Mouse (Mus musculus) monocyte, adult 5-6 weeks (primary cell): ENCODE results near the gene Taf1a. TPM values are rescaled to one million over a fixed set of nuclear protein-coding genes. Genes with fewer than 3 reads are reported as not detected.
A peak's percentile ranks its signal among the peaks of the same experiment; 100 is the strongest.
"Not testable (repeated sequence)": the region's sequence is repeated elsewhere in the genome, so short reads cannot be mapped to it uniquely, and the experiment has no call there.

Experiments used
- ATAC-seq: fragments of 153-309, 156-312 bp; replicated peaks from 2 replicates; pipeline ENCODE4 v1.8.0; 2017; ENCODE audit warnings: mild to moderate bottlenecking; ENCODE audit not compliant: low TSS enrichment, insufficient number of reproducible peaks, severe bottlenecking, poor library complexity, low FRiP score
- total RNA-seq: library from RNA; stranded (forward); fragments of 200-1000, 200-491, 200-594 nt; gene quantifications from 3 replicates; pipeline ENCODE4 v1.2.3, GENCODE M21; 2017

Taf1a gene
- 10.9 to 33.3 TPM (median 14.9 TPM) in 3 replicates for total RNA-seq

DNA sequence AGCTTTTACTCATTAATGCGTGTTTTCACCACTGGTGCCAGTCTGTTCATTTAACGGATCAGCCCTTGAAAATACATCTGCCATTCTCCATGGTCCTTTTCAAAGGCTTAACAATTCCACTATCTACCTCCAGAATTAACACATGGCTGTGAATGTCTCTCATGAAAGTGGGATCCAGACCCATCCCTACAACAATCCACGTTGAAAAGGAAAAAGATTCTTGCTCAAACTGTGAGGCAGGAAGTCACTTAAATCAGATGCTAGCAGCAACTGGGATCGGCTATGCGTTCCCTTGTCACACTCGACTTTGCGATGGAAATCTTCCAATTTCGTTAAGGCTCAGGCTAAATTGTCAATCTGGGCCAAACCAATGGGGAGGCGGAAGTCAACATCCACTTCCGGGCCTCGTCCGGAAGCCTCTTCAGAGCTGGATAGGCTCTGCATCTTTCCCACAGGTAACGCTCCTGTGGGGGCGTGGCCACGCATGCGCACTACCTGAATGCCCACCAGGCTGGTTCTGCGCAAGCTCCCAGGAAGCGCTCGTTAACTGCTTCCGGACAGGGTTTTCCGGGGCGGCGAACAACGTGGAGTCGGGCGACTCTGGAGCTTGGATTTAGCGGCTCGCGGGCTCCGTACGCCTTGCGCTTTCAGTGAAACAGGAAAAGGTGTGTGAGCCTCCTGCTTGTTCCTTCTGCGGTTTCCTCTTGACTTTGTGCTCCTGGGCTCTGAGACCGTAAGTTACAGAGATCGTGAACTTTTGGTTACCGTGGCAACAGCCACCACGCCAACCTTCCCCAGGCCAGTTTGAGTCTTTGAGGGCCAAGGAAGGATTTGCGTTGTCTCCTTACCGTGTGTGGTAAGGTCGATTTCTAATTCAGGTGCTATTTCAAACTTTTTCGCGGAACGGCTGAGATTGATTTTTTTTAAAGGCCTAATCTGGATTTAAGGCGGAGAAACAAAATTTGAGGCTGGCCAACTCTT lies at the start of gene Taf1a:
Taf1a (plus strand) TSS at position 556 of the 981 bp plus-strand sequence.
- ATAC-seq = peak; percentile 97

DNA sequence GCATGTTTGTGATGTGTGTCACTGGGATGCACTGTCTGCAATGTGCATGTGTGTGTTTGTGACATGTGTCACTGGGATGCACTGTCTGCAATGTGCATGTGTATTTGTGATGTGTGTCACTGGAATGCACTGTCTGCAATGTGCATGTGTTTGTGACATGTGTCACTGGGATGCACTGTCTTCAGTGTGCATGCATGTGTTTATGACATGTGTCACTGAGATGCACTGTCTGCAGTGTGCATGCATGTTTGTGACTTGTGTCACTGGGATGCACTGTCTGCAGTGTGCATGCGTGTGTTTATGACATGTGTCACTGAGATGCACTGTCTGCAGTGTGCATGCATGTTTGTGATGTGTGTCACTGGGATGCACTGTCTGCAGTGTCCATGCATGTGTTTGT lies 45.9 kb upstream of the Taf1a start:
- not testable (repeated sequence) for ATAC-seq

DNA sequence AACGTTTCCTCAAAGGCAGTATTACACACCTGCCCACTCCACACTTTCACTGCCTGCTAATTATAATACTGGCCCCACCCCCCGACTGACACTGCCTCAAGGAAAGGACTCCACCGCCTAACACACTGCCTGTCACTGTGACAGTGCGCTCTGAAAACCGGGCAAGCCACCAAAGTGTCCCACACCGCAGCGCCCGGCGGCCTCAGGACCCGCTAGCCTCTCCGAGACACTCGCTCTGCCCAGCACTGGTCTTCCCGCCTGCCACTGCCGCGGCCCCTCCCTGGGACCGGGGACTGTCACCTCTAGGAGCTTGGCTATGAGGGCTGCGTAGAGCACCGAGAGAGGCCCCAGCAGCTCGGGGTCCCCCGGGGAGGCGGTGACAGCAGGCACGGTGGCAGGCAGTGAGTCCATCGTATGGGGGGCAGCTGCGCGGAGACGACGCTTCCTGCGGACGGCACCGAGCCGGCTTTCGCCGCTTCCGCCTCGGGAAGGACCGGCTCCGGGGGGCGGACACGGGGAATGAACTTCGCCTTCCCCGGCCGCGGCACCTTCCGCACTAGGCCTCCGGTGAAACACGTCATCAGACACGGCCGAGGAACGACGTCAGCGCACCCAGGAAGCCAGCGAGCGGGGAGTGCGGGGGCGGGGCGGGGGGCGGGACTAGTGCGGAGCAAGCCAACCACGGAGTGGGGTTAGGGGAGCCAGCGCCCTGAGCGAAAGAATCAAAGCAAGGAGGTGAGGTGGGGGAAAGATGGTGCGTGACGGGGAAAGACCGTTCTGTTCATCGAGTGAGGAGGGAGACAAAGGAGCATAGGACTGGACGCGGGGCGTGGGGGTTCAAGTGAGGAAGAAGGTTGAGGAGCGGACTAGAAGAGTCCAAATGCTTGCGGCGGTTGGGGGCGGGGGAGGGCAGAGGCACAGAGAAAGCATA lies 43.6 kb upstream of the Taf1a start:
- ATAC-seq = peak; percentile 69

DNA sequence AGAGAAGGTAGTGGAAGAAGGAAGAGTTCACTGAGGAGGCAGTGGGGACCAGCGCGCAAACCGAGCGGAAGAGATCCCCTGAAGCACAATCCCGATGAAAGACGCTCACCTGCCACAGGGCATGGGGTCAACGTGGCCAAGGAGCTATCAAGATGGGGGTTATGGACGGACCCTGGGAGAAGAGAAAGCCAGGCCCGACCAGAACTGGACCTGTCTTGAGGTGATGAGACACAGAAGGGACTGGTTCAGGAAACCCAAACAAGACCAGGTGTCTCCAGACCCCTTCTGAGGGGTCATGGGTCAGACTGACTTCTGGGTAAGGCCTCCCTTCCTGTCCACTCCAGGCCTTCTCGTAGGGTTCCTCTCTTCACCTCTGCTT lies 43.0 kb upstream of the Taf1a start:
- no peak for ATAC-seq

DNA sequence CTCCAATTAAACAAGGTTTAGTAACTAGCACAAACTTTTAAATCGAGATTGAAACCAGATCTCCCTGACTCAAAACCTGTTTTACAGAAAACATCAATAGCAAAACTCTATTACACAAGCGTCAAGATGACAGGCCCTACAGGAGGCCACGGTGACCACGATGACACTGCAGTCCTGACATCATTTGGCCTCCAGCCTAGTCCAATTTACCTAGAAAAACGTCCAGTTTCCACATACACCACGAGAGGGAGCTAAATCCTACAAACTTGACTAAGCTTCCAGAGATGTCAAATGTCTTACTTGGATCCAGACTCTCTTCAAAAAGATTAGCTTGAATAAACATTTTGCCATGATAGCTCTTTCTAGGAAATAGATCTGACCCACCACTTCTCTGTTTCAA lies 38.9 kb upstream of the Taf1a start:
- peak; percentile 84 for ATAC-seq

DNA sequence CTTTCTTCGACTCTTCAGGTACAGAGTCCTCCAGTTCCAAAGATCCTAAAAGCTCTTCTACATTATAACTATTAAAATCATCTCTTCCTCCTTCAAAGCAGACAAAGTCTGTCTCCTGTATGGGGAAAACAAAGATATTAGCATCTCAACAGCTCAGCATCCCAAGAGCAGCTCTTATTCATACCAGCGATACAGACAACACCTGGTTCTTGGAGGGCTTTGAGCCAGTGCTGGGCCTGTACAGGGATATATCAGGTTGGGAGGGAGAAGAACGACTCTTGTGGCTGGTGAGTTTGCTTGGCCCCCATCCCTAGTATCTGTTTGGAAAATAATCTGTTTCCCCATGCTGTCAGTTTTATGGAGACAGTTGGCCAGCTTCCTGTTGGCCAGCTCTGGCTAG lies 29.9 kb upstream of the Taf1a start:
- ATAC-seq = no peak

DNA sequence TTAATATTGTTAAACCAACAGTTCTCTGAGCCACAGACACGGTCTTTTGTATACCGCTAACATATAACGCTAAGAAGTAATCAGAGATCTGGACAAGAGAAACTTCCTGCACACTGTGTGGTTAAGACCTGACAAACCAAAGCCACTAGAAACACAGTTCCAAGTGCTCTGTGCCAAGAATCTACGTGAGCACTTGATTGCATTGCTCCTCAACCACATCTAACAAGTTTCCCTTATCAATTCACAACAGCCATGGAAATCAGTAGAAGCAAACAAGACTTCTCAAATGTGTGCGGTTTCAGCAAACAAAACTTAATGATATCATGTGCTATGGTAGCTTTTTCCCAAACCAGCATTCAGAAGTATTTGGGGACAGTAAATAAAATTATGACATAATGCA lies 26.5 kb upstream of the Taf1a start:
- ATAC-seq = no peak

DNA sequence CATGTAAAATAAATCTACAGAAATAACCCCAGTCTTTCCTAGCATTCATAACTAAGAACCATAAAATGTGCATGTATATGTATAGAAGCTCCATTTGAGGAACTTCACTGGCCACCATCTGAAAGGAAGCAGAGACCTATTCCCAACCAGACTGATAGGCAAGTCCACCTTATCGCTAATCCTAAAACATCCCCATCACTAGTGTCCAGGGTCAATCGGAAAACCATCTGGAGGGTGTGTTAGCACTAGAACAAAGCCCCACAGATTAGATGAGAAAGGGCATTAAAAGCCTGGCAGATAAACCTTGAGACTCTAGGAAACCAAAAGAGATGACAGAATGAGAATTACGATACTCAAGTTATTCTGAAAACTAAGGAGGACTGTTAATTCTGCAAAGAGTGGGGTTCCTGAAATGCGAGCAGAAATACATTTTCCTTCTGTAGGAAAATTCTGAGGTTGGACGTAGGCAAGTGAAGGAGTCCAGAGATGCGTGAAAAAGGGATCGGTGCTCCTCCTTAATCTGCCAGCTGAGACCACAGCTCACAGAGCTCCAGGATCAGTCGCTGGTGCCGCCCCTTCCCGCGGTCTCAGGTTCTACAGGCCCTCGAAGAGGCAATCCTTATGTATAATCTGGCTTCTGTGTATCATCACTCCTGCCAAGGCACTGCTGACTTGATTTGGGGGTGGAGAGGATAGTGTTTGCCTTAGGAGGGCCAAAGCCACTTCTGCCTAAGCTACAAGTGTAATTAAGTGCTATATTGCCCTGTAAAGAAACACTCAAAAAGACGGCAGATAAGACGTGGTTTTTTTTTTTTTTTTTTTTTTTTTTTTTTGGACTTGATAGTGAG lies 25.8 kb upstream of the Taf1a start:
- ATAC-seq = no peak

DNA sequence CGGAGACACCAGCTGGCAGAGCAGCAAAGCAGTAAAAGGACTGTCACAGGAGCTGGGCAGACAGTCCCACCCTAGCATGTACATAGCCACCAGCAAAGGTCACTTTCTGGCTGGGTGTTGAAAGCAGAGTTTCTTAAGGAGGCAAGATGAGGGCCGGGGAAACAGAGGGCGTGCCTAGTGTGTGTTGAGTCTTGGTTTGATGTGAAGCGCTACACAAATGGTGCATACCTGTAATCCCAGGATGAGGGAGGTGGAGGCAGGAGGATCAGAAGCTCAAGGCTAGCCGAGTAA lies 25.3 kb upstream of the Taf1a start:
- no peak for ATAC-seq

DNA sequence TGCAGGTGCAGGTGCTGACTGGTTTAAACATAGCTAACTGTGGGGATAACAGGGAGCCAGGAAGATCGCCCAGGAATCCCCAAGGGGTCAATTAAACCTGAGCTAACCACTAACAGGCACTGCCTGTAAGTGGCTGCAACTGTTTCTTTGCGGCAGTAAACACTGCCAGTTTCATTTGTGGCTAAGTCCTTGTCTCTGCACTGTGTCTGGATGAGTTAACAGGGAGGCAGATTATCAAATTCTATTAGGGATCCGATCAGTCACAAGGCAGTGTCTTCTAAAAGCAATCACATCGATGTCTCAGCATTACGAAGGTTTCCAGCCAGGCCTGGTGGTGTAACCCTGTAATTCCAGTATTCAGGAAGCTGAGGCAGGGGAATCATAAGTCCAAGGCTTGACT lies 22.4 kb upstream of the Taf1a start:
- ATAC-seq = no peak

DNA sequence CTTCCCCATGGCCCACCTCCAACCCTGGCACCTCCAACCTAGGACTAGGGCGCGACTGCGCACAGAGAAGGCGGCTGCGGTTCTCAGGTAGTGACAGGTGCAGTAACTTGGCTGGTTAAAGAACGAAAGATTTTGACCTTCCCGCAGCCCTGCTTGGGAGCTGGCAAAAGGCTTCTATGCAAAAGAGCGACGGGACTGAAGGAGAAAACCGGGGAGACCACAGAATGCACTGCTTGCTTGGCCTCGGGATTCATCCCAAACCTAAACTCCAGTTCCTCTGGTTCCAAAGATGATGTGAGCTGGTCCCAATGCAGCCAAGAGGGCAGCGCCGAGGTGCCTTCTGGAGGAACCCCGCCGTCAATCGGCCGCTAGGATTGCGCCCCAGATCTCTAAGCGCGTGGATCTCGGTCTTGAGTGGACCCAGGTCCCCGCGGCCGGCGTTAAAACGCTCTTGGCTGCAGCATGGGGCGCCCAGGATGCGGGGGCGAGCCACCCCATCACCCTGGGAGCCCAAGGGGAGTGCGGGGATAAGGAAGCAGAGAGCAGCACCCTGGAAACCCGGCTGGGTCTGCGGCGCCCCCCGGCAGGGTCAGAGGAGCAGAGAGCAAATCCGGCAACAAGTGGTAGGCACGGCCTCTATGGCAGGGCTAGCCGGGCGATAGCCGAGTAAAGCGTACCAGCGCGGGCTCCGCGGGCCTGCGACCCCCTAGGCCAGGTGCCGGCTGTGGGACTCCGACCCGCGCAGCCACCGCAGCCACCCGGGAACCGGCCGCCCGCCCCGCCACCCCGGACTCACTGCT lies 20.0 kb upstream of the Taf1a start:
- no peak; the same call in 1 of the 2 replicates for ATAC-seq

DNA sequence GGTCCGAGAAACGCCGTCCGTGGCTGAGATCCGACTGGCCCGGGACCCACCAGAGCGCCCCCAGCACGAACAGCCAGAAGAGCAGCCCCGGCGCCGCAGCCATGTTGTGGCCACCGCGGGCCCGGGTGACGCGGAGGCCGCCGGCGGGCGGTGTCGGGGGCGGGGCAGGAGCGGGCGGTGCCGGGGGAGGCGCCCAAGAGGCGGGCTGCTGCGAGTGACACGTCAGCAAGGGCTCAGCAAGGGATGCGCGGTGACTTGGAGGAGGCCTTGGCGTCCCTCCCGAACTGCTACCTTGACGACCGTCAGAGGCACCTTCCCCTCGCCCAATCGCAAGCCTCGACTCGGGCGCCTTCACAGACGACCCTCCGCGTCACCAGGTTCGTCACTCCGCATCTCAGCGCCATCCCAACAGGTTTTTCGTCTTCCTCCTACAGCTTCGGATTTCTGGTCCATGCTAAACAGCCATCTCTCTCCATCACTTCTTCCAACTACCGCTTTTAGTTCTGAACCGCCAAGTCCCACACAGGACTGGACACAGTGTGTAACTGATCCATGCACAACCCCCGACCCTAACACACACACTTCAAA lies 19.3 kb upstream of the Taf1a start, which contains the start of gene Mia3:
Mia3 (minus strand) TSS at position 127 of the 588 bp plus-strand sequence.
- peak; percentile 97 for ATAC-seq

DNA sequence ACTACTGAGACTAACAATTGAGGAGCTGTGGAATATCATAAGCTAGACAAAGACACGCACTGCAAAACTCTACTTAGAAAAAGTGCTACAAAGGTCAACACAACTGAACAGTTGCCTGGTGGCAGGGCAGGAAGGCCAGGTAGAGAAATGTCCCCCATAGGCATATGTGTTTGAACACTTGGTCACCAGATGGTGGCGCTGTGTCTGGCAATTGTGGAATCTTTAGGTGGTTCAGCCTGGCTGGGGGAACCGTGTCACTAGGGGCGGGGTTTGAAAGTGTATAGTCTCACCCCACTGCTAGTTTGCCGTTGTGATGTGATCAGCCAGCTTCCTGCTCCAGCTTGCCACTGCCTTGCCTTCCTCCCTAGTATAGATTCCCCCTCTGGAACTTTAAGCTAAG lies 14.1 kb upstream of the Taf1a start:
- no peak for ATAC-seq

DNA sequence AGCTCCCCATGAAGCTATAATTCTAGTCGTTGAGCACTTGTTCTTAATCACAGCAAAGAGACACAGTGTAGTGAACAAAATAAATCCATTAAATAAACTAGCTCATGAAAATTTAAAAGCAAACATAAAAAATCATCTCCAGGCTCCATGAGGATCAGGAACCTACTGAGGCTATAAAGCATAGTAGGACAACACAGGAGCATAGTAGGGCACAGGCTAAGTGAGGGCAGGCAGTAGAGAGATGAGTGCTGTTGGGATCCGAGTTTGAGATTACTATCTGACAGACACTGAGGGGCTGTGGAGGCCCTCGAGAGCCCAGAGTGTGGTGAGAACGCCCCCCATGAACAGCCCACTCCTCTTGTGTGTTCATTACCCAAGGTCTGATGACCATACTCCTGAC lies 11.7 kb upstream of the Taf1a start:
- ATAC-seq = no peak

DNA sequence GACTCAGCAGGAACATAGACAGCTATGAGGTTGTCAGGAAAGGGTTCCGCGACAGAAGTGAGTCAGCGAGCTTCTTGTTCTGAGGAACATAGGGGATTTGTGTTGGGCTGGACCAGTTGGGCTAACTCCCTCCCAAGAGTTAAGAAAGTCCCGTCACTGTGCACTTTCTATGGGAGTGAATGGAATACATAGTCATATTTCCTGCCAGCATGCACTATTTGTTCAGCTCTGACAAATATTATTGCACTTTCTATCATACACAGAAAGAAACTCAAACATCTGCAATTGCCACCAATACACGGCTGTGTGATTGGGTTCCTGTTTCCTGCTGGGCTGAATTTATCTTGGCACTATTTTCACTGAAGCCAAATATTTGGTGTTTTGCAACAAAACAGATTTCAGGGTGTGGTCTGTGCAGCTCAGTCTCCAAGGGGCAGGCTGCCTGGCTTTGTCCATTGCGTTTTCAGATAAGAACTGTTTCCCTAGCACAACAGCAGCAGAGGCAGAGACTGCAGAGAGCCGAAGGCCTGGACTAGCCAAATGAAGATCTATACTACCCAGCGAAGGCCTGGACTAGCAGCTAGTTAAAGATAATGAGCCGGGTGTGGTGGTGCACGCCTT lies 10.3 kb upstream of the Taf1a start:
- no peak for ATAC-seq

DNA sequence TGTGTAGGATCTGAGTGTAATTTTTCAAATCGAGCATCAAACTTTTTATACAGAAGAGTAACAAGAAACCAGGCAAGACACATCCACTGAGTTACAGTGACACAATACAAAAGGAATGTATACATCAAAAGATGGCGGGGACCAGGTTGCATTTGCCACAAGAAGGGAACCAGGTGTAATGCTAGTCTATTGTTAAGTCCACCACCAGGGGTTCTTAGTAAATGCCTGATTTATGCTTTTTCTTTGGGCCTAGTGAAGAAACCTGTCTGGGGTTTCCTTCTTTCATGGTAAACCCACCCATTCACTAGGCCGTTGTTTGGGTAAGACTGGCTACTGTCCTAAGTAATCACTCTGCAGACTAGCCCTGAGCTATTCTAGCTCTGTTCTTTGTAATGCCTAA lies 9.4 kb upstream of the Taf1a start:
- ATAC-seq = not testable (repeated sequence)

DNA sequence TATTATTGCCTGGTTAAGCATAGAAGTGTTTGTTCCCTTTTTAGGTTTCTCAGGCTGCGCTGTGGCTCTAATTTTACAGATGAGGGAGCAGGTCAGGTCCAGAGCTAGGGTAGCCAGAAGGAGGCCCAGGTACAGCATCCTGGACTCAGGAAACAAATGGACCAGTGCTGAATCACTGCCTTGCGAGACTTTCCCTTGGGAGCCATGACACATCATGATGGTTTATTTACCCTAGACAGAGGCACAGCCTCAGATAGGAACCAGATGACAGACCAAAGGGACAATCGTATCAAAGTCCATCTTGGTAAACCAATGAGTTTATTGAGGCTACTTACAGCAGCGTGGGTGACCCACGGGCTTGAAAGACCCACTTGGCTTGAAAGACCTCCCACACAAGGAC lies 7.0 kb upstream of the Taf1a start:
- no peak for ATAC-seq
